Mouse (Mus musculus): Measurements from ENCODE around the gene Vmp1. TPM values are rescaled to one million over a fixed set of nuclear protein-coding genes. Genes with fewer than 3 reads are reported as not detected.

Gene Vmp1
- polyA plus RNA-seq, 1 experiment from 2014 or later = 95.0 TPM

DNA sequence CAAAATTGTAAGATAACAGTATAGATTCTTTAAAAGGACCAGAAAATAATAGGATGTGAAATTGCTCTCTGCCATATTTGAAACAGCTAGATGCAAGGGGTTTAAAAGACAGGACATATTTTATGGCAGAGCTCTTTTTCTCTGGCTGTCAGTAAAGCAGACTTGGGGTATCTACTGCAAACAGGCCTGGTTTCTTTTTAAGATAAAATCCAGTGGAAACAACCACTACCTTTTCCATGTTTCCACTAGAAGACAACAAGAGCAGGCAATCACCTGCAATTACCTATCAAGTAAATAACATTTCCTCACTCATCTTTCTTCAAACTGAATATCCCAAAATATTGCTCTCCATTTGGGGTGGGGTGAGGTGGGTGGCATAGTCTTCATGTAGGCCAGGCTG is 19.7 kb downstream of the Vmp1 start:
- H3K9me3 ChIP-seq (replicated peaks; ENCODE audit: control insufficient read depth, low read length) = no peaks in the 10 kb centered on the region
- no peak overlapping the region for H3K9ac ChIP-seq (ENCODE audit: low read length)
- no peaks in the 10 kb centered on the region for H3K27me3 ChIP-seq (ENCODE audit: control insufficient read depth, insufficient read depth, low read length)
- H3K4me1 ChIP-seq (ENCODE audit: control insufficient read depth, insufficient read depth, low read length) = no peaks in the 10 kb centered on the region
- peaks cover 7% of the 10 kb centered on the region for H3K36me3 ChIP-seq (ENCODE audit: control insufficient read depth, insufficient read depth)
- no peak for ATAC-seq (replicated peaks; ENCODE audit: extremely low read depth, insufficient read depth, low FRiP score)
- H3K4me2 ChIP-seq (ENCODE audit: low read depth, low read length) = no peak overlapping the region
- H3K27ac ChIP-seq (ENCODE audit: low read length) = no peak overlapping the region
- H3K4me3 ChIP-seq (ENCODE audit: low read length) = no peak overlapping the region

DNA sequence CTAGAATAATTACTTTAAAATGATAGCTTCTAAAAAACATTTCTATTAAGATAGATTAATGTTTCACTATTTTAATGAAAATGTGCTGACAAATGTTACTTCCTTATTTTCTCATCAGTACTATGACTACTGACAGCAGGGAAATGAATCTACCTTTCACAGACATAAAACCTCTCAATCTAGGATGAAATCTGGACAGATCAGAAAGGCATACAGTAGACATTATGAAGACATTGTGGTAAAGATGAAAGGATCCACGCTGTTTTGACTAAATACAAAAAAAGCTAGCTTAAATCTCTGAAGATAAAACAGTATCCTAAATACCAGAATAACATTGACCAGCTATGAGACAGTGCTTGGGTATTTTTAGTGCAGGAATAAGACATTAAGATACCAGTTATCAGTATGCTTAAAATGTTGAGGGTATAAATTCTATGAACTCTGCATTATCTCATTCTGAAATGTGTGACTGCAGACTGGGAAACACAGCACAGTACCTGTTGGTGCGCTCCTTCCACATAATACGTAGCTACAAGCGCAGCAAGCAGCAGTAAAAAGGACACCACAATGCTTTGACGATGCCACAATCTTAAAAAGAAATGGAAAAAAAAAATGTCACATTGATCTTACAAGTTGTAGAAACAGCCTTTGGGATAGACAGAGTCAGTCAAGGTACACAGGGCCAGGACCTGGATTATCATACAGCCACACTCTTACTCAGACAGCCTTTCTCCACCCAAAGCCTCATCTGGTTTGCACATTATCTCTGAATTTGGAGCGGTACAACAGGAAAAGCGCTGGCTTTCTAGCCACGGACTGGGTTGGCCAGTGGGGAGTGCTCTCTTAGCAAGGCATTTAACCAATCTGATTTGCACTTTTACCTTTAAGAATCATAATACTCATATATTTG is 20.4 kb downstream of the Vmp1 start:
- ATAC-seq (replicated peaks; ENCODE audit: extremely low read depth, insufficient read depth, low FRiP score) = no peak
- H3K4me3 ChIP-seq (ENCODE audit: low read length) = no peak overlapping the region
- peaks cover 7% of the 10 kb centered on the region for H3K36me3 ChIP-seq (ENCODE audit: control insufficient read depth, insufficient read depth)
- H3K27ac ChIP-seq (ENCODE audit: low read length) = no peak overlapping the region
- H3K9me3 ChIP-seq (replicated peaks; ENCODE audit: control insufficient read depth, low read length) = no peaks in the 10 kb centered on the region
- H3K27me3 ChIP-seq (ENCODE audit: control insufficient read depth, insufficient read depth, low read length) = no peaks in the 10 kb centered on the region
- 80% methylated on average over 8 of the region's 8 CpGs for WGBS
- no peak overlapping the region for H3K9ac ChIP-seq (ENCODE audit: low read length)
- H3K4me2 ChIP-seq (ENCODE audit: low read depth, low read length) = no peak overlapping the region
- H3K4me1 ChIP-seq (ENCODE audit: control insufficient read depth, insufficient read depth, low read length) = no peaks in the 10 kb centered on the region

DNA sequence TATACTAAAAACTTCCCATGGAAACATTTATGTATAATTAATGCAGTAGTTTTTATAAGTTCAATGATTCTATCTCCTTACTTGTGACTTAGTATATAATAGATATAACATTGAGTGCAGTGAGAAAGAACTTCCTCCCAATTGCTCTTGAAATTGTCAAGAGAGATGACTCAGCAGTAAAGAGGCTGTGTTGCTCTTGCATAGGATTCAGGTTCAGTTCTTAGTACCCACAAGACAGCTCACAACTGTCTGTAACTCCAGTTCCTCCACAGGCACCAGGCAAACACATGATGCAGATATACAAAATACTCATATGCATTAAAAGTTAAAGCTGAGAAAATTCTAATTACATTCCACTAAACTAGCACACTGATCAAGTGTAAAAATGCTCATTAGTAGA is 25.8 kb downstream of the Vmp1 start:
- H3K36me3 ChIP-seq (ENCODE audit: control insufficient read depth, insufficient read depth) = peaks cover 3% of the 10 kb centered on the region; the same call in 1 of the 2 replicates
- H3K27ac ChIP-seq (ENCODE audit: low read length) = no peak overlapping the region
- peaks cover 5% of the 10 kb centered on the region for H3K4me1 ChIP-seq (ENCODE audit: control insufficient read depth, insufficient read depth, low read length)
- no peaks in the 10 kb centered on the region for H3K27me3 ChIP-seq (ENCODE audit: control insufficient read depth, insufficient read depth, low read length)
- no peaks in the 10 kb centered on the region for H3K9me3 ChIP-seq (replicated peaks; ENCODE audit: control insufficient read depth, low read length)
- no peak for ATAC-seq (replicated peaks; ENCODE audit: extremely low read depth, insufficient read depth, low FRiP score)
- no peak overlapping the region for H3K4me2 ChIP-seq (ENCODE audit: low read depth, low read length)
- H3K4me3 ChIP-seq (ENCODE audit: low read length) = no peak overlapping the region
- no peak overlapping the region for H3K9ac ChIP-seq (ENCODE audit: low read length)

DNA sequence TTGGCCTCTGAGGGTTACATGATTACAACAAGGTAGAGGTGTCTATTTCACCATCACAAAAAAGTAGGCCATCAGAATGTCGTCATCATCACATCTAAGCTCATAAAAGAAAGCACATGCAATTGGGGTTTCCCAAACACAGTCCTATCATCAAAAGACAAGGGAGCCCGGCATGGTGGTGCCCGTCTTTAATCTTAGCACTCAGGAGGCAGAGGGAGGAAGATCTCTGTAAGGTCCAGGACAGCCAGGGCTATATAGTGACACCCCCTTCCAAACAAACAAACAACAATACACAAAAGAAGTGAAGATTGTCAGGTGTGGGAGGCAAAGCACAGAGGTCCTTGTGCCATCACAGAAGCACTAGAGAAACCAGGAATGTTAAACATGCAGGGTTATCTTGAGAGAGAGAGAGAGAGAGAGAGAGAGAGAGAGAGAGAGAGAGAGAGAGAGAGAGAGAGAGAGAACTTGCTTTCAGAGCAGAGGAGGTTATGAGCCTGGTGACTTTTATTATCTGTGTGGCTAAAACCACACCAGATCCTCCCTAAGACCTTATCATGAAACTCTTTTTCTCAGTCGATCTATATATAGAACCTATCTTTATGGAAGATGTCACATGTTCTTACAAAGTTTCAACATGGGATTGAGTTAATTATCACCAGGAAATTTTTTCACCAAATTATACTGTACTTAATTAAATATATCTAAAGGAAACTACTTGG is 26.6 kb downstream of the Vmp1 start:
- H3K27me3 ChIP-seq (ENCODE audit: control insufficient read depth, insufficient read depth, low read length) = no peaks in the 10 kb centered on the region
- 34% methylated on average over 4 of the region's 4 CpGs for WGBS
- H3K9ac ChIP-seq (ENCODE audit: low read length) = no peak overlapping the region
- H3K9me3 ChIP-seq (replicated peaks; ENCODE audit: control insufficient read depth, low read length) = no peaks in the 10 kb centered on the region
- 0 out of 2 replicates have a peak, but pooled peaks have one; percentile 18 for ATAC-seq (replicated peaks; ENCODE audit: extremely low read depth, insufficient read depth, low FRiP score)
- H3K36me3 ChIP-seq (ENCODE audit: control insufficient read depth, insufficient read depth) = no peaks in the 10 kb centered on the region
- H3K4me1 ChIP-seq (ENCODE audit: control insufficient read depth, insufficient read depth, low read length) = peaks cover 5% of the 10 kb centered on the region
- H3K27ac ChIP-seq (ENCODE audit: low read length) = peak overlapping the region; percentile 24; the same call in 1 of the 2 replicates
- no peak overlapping the region for H3K4me3 ChIP-seq (ENCODE audit: low read length)
- no peak overlapping the region for H3K4me2 ChIP-seq (ENCODE audit: low read depth, low read length)

DNA sequence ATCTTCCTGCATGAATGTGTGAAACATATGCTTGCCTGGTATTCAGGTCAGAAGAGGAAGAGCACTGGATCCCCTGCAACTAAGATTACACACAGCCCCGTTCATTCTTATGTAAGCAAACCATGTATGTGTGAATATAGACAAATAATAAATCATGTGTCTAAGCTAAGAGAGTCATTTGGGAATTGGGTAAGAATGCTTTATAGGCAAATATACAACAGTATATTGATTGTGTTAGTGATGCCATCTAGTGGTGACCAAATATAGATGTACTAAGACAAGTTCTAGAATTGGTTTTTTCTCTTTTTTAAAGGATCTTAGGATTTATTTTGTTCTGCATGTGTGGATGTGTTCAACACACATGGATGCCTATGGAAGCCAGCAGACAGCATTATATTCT is 28.0 kb downstream of the Vmp1 start:
- Histone ChIP-seq H3K4me2 (ENCODE audit: low read depth, low read length) (no peak overlapping the region), H3K27me3 (ENCODE audit: control insufficient read depth, insufficient read depth, low read length) (no peaks in the 10 kb centered on the region), H3K9me3 (replicated peaks; ENCODE audit: control insufficient read depth, low read length) (no peaks in the 10 kb centered on the region), H3K27ac (ENCODE audit: low read length) (no peak overlapping the region), H3K4me3 (ENCODE audit: low read length) (no peak overlapping the region), H3K9ac (ENCODE audit: low read length) (no peak overlapping the region), H3K36me3 (ENCODE audit: control insufficient read depth, insufficient read depth) (no peaks in the 10 kb centered on the region), H3K4me1 (ENCODE audit: control insufficient read depth, insufficient read depth, low read length) (peaks cover 10% of the 10 kb centered on the region)
- ATAC-seq (replicated peaks; ENCODE audit: extremely low read depth, insufficient read depth, low FRiP score) = no peak
- 48% methylated on average over 1 of the region's 1 CpGs for WGBS

DNA sequence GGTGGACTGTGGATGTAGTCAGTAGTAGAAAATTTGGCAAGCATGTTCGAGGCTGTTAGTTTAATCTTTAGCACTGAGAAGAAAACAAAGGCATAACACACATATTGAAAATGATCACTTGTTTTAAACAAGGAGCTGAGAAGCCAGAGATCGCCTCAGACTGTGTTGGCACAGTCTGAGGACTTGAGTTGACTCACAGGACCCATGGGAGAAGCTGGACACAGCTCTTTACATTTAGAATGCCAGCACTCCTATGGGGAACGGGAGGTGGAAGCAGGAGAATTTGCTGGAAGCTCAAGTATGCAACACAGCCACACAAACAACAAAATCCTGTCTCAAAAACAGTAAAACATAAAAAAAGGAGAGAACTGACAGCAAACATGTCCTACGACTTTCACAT is 29.5 kb downstream of the Vmp1 start:
- no peak overlapping the region for H3K4me2 ChIP-seq (ENCODE audit: low read depth, low read length)
- 68% methylated on average over 4 of the region's 4 CpGs for WGBS
- no peak overlapping the region for H3K9ac ChIP-seq (ENCODE audit: low read length)
- peak overlapping the region; percentile 56 for H3K27ac ChIP-seq (ENCODE audit: low read length)
- no peak overlapping the region for H3K4me3 ChIP-seq (ENCODE audit: low read length)
- no peaks in the 10 kb centered on the region for H3K36me3 ChIP-seq (ENCODE audit: control insufficient read depth, insufficient read depth)
- H3K27me3 ChIP-seq (ENCODE audit: control insufficient read depth, insufficient read depth, low read length) = no peaks in the 10 kb centered on the region
- H3K9me3 ChIP-seq (replicated peaks; ENCODE audit: control insufficient read depth, low read length) = no peaks in the 10 kb centered on the region
- no peak for ATAC-seq (replicated peaks; ENCODE audit: extremely low read depth, insufficient read depth, low FRiP score)
- peaks cover 10% of the 10 kb centered on the region for H3K4me1 ChIP-seq (ENCODE audit: control insufficient read depth, insufficient read depth, low read length)

DNA sequence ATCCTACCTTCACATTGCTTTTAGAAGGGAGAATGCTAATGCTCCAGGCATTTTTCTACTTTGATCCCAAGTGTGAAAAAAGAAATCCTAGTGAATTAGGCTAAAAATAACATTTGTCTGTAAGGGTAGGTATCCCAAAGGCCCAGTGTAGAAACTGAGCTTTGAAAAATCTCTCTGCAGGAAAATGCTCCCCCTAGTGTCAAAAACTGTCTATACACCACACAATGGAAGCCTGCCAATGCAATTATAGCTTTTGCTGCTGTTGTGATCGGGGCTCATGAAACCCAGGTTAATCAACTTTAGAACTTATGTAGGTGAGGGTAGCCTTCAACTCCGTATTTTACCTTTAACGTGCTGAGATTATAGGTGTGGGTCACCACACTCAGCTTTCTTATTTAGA is 30.2 kb downstream of the Vmp1 start:
- Histone ChIP-seq H3K9ac (ENCODE audit: low read length) (no peak overlapping the region), H3K4me1 (ENCODE audit: control insufficient read depth, insufficient read depth, low read length) (peaks cover 10% of the 10 kb centered on the region), H3K4me2 (ENCODE audit: low read depth, low read length) (no peak overlapping the region), H3K4me3 (ENCODE audit: low read length) (no peak overlapping the region), H3K9me3 (replicated peaks; ENCODE audit: control insufficient read depth, low read length) (no peaks in the 10 kb centered on the region), H3K27ac (ENCODE audit: low read length) (peak overlapping the region; percentile 56), H3K36me3 (ENCODE audit: control insufficient read depth, insufficient read depth) (no peaks in the 10 kb centered on the region), H3K27me3 (ENCODE audit: control insufficient read depth, insufficient read depth, low read length) (no peaks in the 10 kb centered on the region)
- 19% methylated on average over 3 of the region's 3 CpGs for WGBS
- ATAC-seq (replicated peaks; ENCODE audit: extremely low read depth, insufficient read depth, low FRiP score) = 0 out of 2 replicates have a peak, but pooled peaks have one; percentile 52

DNA sequence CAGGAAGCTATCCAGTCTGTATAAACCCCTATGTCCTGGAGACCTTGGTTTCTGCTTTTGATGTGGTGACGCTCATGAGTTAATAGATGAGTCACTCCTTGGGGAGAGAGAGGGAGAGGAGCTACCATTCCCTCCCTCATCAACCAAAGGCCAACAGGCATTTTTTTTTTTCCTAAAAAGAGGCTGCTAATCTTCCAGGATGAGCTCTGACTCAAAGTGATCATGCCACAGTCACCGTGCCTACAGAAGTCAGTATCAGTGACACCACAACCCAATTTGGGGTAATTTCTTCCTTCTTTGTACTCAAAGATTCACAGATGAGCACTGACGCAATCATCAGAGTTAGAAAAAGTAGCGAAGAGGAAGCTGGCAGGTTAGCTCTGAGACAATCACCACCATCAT is 31.1 kb downstream of the Vmp1 start:
- Histone ChIP-seq H3K36me3 (ENCODE audit: control insufficient read depth, insufficient read depth) (no peaks in the 10 kb centered on the region), H3K9ac (ENCODE audit: low read length) (no peak overlapping the region), H3K27me3 (ENCODE audit: control insufficient read depth, insufficient read depth, low read length) (no peaks in the 10 kb centered on the region), H3K27ac (ENCODE audit: low read length) (no peak overlapping the region), H3K9me3 (replicated peaks; ENCODE audit: control insufficient read depth, low read length) (no peaks in the 10 kb centered on the region), H3K4me3 (ENCODE audit: low read length) (no peak overlapping the region), H3K4me2 (ENCODE audit: low read depth, low read length) (no peak overlapping the region), H3K4me1 (ENCODE audit: control insufficient read depth, insufficient read depth, low read length) (peaks cover 10% of the 10 kb centered on the region)
- 75% methylated on average over 4 of the region's 4 CpGs for WGBS
- ATAC-seq (replicated peaks; ENCODE audit: extremely low read depth, insufficient read depth, low FRiP score) = no peak

DNA sequence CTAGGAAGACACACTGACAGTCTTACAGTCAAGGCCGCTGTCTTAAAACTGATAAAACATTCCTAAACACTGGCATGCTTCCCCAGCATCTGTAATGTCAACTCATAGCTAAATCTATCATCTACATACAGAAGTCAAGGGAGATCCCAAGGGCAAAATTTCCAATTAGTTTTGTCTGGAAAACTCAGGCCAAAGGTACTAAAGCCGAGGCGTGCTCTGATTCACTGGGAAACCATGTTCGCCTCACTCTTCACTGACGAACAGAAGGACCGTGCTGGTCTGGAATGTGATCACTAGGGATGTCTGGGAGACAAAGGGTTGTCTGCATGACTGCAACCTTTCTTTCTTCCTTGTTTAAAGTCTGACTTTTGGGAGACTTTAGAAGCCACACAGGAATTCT is 33.0 kb downstream of the Vmp1 start:
- 45% methylated on average over 6 of the region's 6 CpGs for WGBS
- no peak overlapping the region for H3K9ac ChIP-seq (ENCODE audit: low read length)

More for the DNA sequence above, 33.0 kb downstream of the Vmp1 start:
- peak overlapping the region; percentile 57 for H3K27ac ChIP-seq (ENCODE audit: low read length)
- H3K4me1 ChIP-seq (ENCODE audit: control insufficient read depth, insufficient read depth, low read length) = peaks cover 5% of the 10 kb centered on the region
- H3K4me2 ChIP-seq (ENCODE audit: low read depth, low read length) = no peak overlapping the region
- no peaks in the 10 kb centered on the region for H3K36me3 ChIP-seq (ENCODE audit: control insufficient read depth, insufficient read depth)
- H3K9me3 ChIP-seq (replicated peaks; ENCODE audit: control insufficient read depth, low read length) = no peaks in the 10 kb centered on the region
- ATAC-seq (replicated peaks; ENCODE audit: extremely low read depth, insufficient read depth, low FRiP score) = no peak
- H3K4me3 ChIP-seq (ENCODE audit: low read length) = no peak overlapping the region
- H3K27me3 ChIP-seq (ENCODE audit: control insufficient read depth, insufficient read depth, low read length) = no peaks in the 10 kb centered on the region

Data from heart, embryonic 16.5 days (tissue).